Mouse (Mus musculus) embryonic stem cell, embryonic (primary cell): ENCODE results near the gene Lama2.

ENCODE experiments used
- CTCF ChIA-PET, 4 experiments: fragments of 300-600 bp in 2 of 4; fragments of 350-600 bp in 2 of 4; sonication (Branson Sonifier 250); formaldehyde crosslinking; loops; one replicate each; lab custom pipeline; 2022; ENCODE audit warnings: inconsistent platforms in 2 of 4; lab: Charles Lee
- POLR2A ChIA-PET, 4 experiments: fragments of 300-600 bp in 2 of 4; fragments of 350-600 bp in 2 of 4; sonication (Branson Sonifier 250); formaldehyde crosslinking; loops; one replicate each; lab custom pipeline; 2022; ENCODE audit warnings: antibody characterized with exemption in 4 of 4, inconsistent platforms in 1 of 4; lab: Charles Lee

Lama2 gene

DNA sequence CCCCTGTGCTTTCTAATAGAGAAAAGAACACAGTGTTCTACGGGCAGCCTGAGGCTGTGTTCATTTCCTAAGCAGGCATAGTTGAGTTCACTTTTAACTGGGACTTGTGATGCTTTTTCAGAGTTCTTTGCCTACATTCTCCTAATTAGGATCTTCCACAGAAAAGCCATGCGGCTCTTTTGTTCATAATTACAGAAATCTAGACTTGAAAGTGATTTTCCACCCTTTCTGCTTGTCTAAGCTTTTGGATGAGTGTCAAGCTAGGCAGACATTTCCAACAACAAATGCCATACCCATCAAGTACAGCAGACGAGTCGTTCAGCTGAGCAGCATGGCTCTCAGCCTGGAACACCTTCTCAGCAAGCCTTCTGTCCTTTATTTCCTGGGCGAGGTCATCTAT, 515.7 kb downstream of the Lama2 start:
- CTCF ChIA-PET = no interaction called here
- POLR2A ChIA-PET = interaction anchor here in 1 of 4 experiments (0.7 kb wide), 1 partner anchor 222 kb away, joined by 4 read pairs; no protein-coding TSS in a partner anchor

DNA sequence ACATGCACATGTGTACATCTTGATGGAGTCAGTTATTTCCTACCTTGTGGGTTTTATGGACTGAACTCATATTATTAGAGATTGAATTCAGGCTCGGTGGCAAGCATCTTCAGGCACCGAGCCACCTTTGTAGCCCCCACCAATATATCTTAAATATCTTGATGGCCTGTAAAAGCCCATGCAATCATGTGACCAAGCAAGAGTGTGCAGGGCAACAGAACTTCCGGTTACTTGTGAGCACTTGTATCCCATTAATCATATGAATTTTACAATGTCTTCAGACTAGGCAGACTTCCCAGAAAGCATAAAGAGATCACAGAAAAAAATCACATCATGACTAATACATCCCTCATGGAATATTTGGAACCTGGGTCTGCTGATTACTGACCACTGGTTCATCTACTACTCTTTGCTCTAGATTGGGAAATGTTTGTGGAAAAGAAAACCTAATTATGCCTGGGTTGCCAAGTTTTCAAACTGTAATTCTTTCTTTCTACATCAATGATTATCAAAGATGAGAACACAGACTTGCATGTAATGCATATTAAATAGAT, 517.7 kb downstream of the Lama2 start:
- ChIA-PET CTCF (no interaction called here), POLR2A (no interaction called here)

DNA sequence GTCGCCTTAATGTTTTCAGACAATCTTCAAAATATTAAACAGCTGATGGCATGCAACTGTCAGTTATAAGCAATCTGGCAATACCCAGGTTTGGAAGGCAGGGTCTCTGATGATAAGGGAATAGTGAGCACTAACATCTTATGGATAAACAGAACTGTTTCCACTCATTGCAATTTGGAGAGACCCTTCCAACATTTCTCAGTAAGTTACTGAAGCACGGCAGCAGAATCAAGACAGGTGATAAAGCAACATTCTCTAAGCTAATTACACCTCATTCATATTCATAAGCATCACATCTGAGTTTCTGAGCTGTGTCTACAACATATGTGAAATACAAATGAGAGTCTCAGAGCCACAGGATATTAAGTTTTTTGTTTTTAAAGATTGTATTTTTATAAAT, 542.4 kb downstream of the Lama2 start:
- POLR2A ChIA-PET = interaction anchor here in 1 of 4 experiments (0.6 kb wide), 1 partner anchor 1241 kb away, joined by 3 read pairs; no protein-coding TSS in a partner anchor
- CTCF ChIA-PET = interaction anchor here in 1 of 4 experiments (0.6 kb wide), 1 partner anchor 324 kb away, joined by 8 read pairs; the partner anchor contains the start of gene Arhgap18

DNA sequence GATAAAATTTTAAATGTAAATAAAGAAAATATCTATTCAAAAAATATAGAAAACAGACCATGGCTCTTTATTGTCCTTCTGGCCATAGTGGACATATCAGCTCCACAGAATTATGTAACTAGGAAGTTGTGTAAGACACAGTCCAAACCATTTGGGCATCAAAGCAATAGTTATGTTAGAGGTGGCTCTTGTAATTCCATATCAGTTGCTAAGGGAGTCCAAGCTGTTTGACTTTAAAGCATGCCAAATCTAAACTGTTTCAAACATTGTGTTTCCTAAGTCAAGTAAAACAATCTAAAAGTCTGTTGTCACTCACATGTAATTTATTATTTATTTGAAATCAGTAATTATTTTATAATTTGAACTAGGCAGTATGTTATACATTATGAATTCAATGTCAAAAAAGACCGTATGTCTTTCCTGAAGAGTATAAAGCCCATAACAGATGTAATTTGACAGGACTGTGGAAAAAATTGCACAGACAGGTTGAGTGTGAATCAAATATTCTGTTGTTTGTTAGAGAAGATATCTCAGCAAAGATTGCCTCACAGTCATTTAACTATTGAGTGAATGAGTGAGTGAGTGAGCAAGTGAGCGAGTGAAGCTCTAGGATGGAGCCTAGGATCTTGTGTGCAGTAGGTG, 550.6 kb downstream of the Lama2 start:
- CTCF ChIA-PET = no interaction called here
- POLR2A ChIA-PET = no interaction called here

DNA sequence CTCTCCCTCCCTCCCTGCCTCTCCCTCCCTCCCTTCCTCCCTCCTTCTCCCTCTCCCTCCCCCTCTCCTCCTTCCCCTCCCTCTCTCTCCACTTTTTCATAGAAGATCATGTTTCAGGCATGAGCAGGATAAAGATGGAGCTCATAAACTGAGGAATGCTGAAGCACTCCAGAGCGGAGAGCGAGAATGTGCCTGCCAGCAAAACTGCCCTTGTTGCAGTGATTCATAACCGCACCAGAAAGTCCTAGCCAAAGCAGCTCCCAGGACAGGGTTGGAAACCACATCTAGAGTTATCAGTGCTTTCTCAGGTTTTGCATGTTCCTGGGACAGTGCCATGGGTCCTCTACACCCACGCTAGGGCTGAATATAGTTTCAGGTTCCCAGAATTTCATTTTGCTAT, 555.9 kb downstream of the Lama2 start:
- ChIA-PET POLR2A (no interaction called here), CTCF (interaction anchor here in 1 of 4 experiments (0.7 kb wide), 1 partner anchor 12 kb away, joined by 3 read pairs; no protein-coding TSS in a partner anchor)

DNA sequence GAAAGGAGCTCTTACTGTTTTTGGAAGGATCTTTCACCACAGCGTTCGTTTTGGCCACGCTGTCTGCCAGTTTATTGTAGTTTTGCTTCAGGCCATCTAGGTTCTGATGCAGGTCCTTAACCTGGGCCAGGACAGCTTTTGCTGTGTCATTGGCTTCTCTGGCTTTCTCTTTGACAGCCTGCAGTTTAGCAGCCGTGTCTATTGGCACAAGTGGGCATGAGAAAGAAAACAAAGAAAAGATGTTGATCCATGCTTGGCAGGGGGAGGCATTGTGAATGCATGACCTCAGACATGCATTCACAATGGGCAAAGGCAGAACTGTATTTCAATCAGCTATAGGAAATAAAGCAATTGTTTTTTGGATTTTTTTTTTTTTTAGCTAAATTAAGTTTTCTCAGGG, 565.1 kb downstream of the Lama2 start:
- POLR2A ChIA-PET = interaction anchor here in 1 of 4 experiments (0.7 kb wide), 1 partner anchor 1714 kb away, joined by 4 read pairs; no protein-coding TSS in a partner anchor
- CTCF ChIA-PET = no interaction called here

DNA sequence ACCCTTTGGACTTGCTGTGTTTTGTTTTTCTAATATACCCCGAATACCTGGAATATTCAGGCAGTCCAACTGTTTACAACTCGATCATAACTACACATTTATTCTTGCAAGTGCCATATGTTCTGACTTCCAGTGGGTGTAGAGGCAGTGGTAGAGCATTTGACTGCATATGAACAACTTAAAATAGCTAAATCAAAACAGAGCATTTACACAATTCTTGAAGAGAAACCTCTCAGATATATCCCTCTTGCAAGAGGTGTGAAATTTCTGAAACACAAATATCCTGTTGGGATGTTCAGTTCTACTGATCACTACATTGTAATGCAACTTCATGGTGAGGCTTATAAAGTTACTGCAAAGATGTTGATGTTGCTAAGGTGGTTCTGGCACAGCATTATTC, 572.4 kb downstream of the Lama2 start:
- ChIA-PET POLR2A (no interaction called here), CTCF (no interaction called here)

DNA sequence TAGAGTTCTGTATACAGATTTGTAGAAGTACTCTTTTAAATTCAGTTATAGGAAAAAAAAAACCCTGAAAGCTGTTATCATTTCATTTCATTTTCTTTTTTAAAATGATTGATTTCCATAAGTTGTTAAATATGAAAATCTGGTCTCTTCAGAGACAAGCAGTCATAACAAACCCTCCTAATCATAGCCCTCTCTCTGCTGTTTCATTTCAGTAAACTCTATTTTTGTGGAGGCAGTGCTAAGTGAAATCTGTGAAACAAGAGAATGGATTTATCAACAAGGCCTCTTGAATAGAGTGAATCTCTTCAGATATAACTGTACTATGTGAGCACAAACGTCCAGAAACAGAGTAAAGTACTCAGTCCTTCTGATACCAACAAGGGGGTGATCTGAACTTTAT, 577.7 kb downstream of the Lama2 start:
- ChIA-PET CTCF (no interaction called here), POLR2A (no interaction called here)

DNA sequence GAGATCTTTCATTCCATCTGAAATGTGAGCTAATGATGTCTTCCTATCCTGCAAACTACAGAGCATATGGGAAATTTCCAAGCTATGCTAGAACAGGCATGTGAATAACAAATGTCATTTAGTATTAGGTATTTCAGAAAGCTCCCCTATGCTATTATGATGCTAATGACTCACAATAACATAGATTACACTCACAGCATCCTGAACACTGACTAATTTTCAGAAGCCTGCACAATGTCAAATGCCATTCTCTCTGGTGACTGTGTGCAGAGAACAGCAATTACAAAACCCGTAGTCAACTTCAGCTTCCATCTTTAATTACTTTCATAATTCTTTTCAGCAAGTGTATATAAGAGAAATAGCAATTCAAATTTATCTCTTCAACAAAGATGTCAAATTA, 596.9 kb downstream of the Lama2 start:
- ChIA-PET POLR2A (no interaction called here), CTCF (no interaction called here)

DNA sequence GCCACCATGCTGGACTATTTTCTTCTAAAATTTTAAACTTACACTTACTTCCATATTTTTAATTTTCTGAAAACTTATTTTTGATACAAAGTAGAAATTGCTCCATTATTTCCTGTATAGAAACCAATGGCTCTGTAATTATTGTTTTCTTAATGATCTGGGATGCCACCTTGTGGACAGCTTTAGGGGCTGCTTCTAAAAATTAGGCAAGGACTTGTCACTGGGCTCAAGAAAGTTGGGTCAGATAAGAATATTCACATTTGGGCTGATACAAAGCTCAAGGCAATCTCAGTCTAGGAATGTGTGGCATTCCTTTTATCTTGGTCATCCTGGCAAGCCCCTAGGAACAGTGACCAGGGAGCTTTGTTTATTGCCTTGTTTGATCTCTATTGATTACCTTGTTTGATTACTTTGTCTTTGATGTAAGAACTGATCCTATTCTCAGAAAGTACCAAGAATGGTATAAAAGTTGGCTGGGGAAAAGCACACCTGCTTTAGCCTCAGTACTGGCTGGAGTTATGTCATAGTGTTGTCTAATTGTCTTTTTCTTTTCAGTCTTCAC, 606.7 kb downstream of the Lama2 start:
- CTCF ChIA-PET = interaction anchor here in 1 of 4 experiments (0.6 kb wide), 1 partner anchor 30 kb away, joined by 6 read pairs; no protein-coding TSS in a partner anchor
- POLR2A ChIA-PET = no interaction called here

DNA sequence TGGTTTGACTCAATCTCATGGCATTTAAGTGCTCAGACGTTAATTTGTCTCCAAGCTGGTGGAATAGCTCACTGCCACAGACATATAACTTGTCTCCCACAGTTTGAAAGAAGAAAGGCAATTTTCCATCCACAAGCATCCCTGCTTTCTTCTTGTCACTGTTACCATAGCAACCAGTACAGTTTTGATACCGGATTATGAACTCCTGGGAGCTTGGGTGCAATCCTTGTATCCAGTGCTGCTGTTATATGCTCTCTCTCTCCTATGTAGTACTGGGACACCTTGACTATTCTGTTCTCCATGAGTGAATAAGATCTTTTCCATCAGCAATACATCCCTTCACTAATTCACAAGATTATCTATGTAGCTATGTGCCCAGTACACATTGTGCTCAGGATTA, 612.2 kb downstream of the Lama2 start:
- ChIA-PET POLR2A (no interaction called here), CTCF (no interaction called here)

DNA sequence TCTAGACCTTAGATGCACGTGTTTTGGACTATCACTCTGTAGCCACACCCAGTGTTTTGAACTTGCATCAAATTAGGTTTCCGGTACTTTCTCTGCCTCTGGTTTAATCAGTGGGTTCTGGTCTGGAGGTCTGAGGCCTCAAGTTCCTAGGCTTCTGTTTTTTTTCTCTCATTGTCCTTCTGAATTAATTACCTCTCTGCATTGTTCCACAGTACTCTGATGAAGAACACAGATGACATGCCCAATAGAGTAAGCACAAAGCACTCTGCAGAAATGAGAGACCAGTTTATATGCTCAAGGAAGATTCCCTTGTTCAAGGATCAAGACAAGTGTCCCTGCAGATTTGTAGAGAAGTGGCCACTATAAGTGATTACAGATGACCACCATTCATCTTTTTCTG, 613.8 kb downstream of the Lama2 start:
- ChIA-PET POLR2A (no interaction called here), CTCF (interaction anchor here in 1 of 4 experiments (0.6 kb wide), 1 partner anchor 43 kb away, joined by 4 read pairs; no protein-coding TSS in a partner anchor)

DNA sequence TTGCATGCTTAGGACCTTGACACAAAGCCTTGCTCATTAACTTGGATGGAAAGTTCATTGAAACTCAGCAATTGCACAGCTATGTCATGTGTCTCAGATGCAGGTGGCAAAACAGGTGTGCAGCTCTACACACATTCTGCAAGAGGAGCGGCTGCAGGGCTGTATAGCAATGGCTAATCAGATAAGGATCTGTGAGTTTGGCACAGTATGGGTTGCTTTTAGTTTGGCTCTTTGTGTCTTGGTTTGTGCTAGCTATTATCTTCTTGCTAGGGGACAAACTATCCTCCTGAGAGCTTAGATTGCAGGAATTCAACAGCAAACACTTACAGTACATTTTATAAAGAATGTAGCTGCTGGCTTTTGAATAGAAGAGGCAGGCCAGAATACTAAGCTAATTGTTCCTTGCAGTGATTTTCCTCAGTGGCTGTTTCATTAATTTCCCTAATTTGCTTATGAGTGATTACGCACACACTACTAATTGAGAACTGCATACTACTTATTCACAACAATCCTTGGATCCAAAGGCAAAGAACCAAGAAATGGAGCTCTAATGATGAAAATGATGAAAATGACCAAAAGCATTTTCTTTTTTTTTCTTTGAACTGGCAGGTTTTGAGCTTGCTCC, 617.9 kb downstream of the Lama2 start:
- ChIA-PET POLR2A (interaction anchor here in 1 of 4 experiments (1.5 kb wide), 1 partner anchor 13 kb away, joined by 4 read pairs; no protein-coding TSS in a partner anchor), CTCF (no interaction called here)

DNA sequence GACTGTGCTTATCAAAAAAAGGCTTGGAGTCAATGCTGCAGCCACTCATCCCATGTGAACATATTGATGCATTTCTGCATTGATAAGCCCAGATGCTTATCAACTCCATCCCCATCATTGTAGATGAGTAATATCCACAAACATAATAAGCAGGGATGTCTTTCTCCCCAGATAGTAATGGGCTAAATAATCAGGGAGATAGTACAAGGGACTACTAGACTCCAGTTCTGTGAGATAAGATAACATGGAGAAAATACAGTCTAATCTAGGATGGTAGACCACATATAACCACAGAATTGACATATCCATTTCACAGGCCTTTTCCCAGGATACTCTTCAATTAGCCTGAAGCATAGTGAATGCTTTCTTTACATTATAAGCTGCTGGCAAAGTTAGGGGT, 622.9 kb downstream of the Lama2 start:
- ChIA-PET CTCF (no interaction called here), POLR2A (no interaction called here)

DNA sequence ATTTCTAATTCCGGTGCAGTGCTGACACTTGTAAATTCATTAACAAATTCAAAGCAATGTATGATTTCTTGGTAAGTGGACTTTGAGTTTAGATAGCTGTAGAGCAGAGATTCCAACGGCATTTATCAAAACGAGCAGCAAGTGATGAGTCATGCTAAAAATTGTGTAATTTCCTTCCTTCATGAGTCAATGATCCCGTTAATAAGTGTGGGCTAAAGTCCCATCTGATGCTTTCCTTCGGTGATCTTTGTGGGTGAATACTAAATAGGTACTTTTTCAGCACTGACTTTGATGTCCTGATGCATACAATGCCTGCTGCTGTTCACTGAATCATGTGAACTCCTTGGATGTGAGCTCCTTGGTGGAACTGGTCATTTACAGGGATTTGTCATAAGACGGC, 623.6 kb downstream of the Lama2 start:
- ChIA-PET POLR2A (no interaction called here), CTCF (interaction anchor here in 1 of 4 experiments (0.6 kb wide), 1 partner anchor 76 kb away, joined by 3 read pairs; no protein-coding TSS in a partner anchor)

DNA sequence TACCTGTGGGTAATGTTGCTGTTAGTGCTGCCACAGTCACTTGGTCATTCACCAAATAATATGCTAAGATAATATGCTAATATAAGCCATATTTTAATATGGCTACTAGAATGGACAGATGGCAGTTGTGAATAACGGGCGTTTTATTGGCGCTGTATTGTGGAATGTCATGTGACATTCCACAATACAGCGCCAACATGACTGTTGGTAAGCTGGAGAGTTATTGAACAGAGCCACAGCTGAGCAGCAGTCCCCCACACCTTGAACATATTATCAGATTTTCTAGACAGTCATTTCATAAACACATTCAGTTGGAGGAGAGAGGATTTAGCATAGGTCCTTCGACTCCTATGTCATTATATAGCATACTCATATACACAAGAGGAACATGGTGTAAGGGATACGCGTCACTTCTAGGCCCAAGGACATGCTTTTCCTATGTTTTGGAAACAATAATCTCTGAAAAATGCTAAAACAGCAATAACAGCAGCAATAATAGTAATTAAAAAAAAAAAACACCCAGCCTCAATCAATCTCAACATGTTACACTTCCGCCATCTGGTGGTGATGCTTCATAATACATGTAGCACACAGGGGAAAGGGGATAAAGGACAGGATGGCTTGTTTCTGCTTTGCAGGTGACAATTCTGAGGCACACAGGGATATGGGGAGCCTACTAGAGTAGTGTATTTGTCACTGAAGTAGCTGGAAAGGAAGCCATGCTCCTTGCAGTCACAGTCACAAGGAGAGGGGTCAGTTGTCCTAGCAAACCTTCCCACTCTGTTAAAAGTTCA, 624.2 kb downstream of the Lama2 start:
- POLR2A ChIA-PET = no interaction called here

DNA sequence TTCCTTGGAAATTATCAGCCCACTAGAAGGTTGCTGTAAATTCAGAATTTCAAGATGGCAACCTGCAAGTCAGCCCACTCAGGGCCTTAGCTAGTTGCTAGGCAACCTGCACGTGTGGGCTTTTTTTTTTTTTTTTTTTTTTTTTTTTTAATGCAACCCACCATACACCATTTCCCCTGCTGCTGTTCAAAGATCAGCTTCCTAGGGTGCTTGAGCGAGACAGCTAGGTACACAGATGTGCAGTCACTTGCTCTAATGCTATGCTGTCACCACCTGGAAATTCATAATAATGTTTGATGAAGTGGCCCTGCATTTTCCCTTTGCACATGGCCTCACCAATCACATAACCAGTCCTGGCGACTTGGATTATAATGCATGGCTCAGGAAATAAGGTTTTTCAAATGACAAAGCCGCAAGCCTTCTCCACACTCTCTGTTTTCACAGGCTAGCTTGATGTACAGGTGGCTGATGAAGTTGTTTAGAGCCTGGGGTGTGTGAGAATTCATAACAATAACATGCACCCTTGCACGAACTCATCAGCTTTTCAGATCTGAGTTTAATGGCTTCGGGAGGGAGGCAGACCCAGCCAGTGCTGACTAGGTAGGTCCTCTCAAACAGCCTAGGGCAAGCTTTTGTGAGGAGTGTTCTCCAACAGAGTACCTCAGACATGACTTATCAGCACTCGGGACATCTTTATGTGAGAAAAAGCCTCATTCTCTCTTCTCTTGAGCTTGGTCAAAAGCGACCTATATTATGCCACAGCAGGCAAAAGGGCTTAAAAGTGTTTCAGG, 625.4 kb downstream of the Lama2 start:
- POLR2A ChIA-PET = no interaction called here
- CTCF ChIA-PET = interaction anchor here in 3 of 4 experiments (0.6 to 1.7 kb wide), 5 partner anchors 16 to 88 kb away, joined by 4 to 11 read pairs (median 6); no protein-coding TSS in a partner anchor

More for the DNA sequence above, 624.2 kb downstream of the Lama2 start:
- CTCF ChIA-PET = interaction anchor here in 2 of 4 experiments (0.6 to 1.7 kb wide), 3 partner anchors 46 to 75 kb away, joined by 3 to 6 read pairs (median 4); no protein-coding TSS in a partner anchor

DNA sequence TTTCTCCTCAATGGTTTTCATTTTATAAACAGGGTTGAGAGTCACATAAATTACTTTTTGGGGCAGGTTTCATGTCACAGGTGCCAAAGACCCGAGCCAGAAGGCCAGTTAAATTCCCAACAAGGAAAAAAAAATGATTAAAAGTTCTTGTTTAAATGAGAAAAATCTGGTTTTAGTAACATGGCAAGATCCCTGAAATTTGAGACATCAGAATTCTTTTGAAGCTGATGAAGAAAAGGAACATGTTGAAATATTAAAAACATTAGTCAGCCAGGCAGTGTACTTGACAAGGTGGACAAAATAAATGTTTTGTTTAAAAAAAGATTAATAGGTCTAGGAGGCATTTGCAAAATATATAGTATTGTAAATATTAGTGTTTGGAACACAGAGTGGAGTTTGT, 634.1 kb downstream of the Lama2 start:
- CTCF ChIA-PET = no interaction called here
- POLR2A ChIA-PET = no interaction called here
